Mouse (Mus musculus): ENCODE results near the gene Tut7.
"Not testable (repeated sequence)": the region's sequence is repeated elsewhere in the genome, so short reads cannot be mapped to it uniquely, and the experiment has no call there.

Gene Tut7

DNA sequence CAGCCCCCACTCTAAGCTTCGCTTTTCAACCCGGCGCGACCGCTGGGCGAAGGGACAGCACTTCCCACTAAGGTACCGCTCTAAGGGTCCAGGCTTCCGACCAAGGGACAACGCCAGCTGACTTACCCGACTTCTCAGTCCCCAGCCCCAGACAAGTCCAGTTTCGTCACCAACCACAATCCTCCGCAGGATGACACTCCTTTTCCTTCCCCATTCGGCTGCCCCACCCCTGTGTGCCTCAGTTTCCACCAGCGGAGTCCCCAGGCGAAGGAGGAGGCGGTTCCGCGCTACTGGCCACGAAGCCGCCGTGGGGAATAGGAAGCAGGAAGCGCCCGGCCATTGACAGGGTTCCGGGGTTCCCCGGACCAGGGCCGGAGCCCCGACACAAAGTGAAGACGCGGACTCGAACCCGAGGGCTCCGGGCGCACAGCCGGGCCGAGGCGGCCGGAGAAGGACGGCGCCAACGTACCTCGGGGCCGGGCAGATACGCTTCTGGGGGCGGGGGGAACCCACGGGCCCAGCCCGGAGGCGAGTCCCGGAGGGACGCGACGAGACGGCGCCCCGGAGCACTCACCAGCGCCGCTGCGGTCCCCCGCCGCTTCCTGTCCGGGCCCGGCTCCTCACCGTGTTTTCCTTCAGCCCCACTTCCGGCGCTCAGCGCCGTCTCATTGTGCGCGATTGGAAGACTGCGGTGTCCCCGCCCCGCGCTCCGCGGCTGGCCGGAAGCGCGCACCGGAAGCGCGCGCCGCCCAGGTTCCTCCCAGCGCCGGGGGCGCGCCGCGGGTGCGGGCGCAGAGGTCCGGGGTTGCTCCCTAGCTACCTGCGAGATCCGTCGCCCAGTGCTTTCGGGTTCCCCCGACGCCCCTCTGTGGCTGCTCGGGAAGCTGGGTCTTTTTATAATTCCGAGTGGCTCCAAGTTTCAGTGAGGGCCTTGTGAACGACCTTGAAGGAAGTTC lies at the start of gene Tut7:
Tut7 (minus strand) TSS at position 641 of the 956 bp plus-strand sequence.
- DNase-seq, result peak; percentile 94

DNA sequence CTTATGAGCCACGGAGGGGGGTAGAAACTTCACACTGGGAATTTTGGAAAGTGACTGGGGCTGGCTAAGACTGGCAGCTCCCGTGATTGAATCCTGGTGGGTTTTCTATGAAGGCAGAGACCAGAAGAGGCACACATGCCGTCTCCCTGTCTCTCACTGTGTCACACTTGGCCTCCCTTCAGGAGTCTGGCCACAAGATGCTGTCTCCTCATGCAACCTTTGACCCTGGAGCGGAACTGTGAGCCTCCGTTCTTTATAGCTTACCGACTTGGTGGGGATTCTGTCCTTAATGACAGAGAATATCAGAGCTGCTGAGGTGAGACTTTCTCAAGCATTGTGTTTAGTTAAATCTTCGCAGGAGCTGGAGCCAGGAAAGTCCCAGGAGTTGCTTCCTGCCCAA lies 49.5 kb upstream of the Tut7 start:
- no peak for DNase-seq

DNA sequence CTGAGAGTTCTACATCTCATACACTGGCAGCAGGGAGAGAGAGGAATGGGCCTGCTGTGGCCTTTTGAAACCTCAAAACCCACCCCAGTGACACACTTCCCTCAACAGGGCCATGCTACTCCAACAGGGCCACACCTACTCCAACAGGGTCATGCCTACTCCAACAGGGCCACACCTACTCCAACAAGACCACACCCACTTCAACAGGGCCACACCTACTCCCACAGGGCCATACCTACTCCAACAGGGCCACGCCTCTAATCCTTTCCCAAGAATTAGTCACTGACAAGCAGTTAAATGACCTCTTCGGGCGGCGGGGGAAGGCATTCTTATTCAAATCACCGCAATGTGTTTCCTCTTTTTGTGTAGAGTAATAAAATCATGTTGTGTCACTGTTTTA lies 47.1 kb upstream of the Tut7 start:
- DNase-seq, result no peak

DNA sequence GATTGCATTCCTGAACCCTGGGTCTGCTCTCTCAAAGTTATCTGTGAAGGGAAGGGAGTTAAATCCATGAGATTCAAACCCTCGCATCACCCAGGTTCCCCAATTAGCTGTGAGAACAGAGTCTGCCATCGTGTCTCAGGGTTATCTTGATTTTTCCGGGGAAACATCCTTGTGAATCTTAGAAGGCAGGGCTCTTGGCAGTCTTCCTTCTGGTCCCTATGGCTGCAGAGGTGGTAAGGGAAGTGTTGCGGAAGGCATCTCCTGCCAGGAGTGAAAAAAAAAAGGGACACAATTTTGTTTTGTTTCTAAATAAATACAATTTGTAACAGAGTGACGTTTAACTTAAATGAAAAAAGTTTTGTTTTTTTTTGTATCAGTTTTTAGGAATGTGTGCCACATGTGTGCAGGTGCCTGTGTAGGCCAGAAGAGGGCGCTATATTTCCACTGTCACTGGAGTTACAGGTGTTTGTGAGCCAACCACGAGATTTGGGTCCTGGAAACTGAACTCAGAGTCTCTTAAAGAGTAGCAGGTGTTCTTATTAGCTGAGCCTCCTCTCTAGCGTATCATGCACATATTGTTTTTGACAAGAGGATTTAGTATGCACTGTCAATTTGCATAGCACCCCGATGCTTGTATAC lies 45.2 kb upstream of the Tut7 start:
- no peak for DNase-seq

DNA sequence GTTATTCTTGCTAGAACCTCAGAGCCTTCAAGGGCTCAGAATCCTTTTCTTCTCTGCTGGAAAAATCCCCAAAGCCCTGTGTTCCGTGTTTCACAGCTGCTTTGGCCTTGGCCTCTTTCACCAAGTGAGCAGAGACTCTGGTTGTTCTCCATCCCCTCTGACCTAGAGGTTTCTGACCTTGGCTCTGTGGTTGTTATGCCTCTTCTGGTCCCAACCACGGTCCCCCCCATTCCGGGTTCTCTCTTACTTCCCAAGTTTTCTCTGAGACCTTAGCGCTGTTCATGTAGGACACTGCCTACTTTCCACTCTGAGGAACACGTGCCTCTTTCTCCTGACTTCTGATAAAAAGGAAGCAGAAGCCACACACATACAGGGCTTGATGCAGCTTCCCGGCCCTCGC lies 44.2 kb upstream of the Tut7 start:
- DNase-seq, result no peak

DNA sequence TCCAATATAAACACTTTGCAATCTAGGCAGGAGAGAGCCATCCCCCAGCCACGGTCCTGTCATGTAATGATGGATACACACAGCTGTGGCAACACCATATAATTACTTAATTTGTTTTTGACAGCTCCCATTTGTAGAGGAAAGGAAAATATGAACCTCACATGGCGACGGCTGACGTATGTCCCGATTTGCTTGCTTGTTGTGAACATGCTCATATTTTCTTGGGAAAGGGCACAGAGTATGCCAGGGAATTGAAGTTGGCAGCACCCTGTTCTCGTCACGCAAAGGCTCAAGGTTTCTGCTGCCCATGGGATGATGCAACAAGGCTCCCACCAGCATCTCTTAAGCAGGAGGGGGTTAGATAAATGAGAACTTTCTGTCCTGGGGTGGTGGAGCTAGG lies 36.6 kb upstream of the Tut7 start:
- DNase-seq, result no peak

DNA sequence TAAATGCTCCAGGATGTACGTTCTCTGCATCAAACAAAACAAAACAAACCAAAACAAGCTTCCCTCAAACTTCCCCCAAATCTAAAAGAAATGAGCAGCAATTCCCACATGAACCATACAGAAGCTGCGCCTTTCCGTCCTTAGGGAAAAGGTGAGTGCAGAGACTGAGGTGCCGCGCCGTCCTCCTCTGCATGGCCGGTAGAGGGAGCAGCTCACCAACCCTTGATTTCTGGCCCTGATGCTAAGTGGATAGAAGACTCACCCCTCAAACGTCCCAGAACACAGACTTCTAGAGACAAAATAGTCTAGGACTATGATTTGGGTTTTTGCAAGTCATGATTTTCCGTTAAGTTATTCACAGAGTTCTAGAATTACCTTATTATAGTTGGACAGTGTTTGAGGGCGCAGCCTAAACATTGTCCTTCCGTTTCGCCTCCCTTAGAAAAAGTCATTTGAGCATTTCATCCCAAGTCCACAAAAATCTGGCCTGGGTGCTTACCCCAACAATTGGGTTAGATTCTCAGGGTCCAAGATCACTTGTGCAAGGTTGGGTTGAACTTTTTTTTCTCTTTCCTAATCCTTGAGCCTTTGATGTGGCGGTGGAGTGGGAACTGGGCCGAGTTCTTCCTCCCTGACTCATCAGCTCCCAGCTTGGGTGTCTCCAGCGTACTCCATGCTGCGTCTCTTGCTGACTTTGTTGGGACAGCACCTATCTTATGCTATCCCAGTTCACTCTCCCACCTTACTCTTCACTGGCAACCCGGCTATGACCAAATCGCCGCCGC lies 33.5 kb upstream of the Tut7 start:
- peak; percentile 67 for DNase-seq

DNA sequence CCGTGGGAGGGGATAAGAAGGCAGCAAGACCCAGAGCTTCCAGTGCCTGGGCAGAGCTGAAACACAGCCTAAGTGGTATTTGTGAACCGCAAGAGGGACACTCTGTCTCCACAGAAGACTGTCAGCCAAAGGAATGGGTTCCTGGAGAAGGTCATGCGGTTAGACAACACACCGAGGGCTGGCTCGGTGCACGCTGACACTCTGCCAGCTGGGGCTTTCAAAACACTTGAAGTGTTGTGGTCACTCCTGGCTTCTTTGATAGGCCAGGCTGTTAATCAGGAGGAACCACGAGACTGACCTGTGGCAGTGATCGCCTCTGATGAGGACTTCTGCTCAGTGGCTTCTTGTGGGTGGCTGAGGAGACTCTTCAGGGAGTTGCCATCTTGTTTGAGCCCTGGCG lies 30.5 kb upstream of the Tut7 start:
- peak; percentile 47 for DNase-seq

DNA sequence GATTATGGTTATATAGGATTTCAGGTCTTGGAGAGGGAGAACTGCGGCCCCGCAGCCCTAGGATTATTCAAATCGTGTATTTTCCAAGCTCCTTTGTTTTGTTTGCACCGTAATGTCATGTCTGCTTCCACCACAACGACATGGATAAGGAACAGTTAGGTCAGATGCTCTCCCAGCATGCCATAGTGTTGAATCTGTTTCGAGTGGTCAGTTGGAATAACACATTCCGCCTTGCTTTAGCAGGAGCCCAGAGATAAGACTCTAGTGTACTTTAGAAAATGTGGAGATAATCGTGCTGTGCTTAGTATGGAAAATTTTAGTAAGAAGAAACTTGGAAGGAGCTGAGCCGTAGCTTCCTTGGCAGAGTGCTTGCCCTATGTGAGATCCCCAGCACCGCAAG lies 27.4 kb upstream of the Tut7 start:
- no peak for DNase-seq

DNA sequence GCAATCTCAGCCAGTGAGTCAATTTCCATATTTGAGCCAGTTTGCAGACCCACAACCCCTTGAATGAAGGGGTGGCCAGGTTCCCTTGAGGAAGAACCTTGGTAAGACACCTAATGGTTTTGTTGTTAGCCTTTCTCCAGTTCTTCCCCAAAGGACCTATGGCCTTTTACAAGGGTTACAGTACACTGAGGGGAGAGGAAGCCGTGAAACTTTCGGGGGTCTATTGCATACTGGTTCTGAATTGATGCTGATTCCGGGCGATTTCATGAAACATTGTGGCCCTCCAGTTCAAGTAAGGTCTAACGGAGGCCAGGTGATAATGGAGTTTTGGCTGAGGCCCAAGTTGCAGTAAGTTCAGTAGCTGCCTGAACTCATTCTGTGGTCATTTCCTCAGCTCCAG lies 21.7 kb upstream of the Tut7 start:
- DNase-seq, result no peak

DNA sequence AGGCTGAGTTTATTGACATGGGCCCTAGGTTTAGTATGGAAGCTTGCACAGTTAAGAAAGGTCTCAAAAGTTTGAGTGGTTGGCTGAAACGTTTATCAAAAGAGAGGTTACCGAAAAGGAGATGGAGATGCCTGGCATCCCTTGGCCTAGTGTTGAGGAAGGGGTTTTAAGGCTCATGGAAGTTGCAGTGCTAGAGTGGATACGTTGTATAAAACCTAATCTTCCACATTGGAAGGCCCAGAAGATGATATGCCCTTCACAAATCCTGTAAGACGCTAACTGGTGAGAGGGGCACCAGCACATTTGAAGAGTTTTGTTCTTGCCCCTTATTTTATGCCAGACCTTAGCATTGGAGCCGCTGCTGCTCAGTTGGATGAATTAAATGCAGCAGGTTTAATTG lies 21.0 kb upstream of the Tut7 start:
- no peak for DNase-seq

DNA sequence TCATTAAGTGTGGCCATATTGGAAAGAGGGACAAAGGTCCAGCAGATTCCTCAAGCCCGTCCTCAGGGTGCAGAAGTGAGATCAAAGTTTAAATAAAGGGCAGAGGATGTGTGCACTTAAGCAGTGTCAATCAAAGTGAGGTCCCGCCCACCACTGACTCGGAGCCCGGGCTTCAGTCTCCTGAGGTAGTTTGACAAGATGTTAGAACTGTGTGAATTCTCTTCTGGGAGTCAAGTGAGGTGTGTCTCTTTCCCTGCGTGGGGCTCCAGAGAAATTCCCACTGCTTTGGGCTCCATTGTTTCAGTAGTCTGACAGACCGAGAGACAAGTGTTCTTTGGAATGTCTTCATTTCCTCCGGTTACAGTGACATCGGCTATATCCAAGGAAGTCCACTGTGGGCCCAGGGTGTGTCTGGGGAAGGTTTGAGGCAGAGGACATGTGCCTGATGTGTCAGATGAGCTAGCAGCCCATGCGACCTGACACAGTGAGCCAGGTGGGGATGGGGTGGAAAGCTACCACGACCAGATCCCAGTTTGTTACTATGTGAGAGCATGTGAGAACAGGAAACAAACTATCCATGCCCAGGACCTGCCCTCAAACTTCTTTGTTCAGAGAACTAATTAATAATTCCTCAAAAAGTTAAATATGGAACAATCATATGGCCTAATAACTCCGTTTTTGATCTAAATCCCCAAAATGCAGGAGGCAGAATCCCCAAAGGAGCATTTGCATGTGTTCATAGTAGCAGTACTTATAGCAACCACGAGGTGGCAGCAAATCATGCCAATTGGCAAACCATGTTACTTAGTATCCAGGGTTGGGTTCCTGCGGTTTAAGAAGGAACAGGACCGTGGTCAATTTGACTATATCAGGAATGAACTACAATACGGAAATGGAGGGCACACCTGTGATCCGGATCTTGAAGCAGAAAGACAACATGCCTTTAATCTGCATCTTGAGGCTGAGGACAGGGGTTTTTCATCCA lies 19.6 kb upstream of the Tut7 start:
- peak; percentile 92 for DNase-seq

DNA sequence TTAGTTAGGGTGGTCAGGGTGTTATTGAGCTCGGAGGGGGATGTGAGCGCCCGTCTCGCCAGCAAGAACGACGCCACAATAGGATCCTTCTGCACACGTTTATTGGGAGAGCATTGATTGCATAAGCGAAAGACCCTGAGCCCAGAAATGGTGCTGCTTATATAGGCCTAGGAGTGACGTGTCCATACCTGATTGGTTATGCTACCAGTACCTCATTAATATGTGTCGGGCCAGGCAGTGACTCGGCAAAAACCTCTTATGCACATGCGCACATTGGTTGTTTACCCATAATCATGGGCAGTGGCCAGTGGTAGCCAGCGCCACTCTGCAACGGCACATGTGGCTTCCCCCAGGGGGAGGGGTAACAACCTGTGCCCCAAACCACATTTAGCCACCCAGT lies 18.8 kb upstream of the Tut7 start:
- not testable (repeated sequence) for DNase-seq

DNA sequence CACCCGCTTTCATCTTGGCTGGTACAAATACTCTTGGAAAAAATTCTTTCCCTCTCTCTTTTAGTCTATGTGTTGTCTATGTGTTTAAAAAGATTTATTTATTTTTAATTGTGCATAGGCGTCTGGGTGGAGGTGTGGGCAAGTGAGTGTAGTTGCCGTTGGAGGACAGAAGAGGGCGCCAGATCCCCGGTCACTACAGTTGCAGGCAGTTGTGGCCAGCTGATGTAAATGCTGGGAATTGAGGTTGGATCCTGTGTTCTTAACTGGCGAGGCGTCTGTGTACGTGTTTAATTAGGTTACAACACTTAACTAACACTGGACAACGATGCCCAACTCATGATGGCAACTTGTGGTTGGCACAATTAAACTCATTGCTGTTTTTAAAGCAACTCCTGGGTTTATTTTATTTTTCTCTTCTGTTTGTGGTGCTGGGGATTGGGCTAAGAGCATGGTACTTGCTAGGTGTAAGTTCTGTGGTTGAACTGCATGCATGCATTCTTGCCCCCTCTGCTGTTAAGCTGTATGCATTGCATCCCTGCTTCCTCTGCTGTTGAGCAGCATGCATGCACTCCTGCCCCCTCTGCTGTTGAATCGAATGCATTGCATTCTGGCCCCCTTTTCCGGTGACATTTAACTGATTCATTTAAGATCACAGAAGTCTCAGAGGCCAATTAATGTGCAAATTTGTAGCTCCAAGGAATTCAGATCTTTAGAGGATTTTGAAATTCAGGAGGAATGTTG lies 17.7 kb upstream of the Tut7 start:
- DNase-seq, result peak; percentile 87

DNA sequence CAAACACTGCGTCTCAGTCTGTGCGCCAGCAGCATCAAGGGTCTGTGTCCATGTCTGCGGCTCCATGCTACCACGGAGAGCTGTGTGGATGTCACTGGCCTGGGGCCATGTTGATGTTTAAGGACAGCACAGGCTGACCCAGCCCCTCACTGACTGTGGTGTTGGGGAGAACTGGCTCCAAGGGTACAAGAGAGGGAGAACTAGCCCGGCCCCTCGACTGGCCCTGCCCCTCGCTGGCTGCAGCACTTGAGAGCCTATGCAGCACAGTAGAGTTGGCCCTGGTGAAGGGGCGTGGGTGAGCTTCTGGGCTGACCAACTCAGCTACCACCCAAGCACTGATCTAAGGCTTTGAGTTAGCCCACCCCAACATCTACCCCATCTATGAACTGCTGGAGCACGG lies 16.4 kb upstream of the Tut7 start:
- no peak for DNase-seq

DNA sequence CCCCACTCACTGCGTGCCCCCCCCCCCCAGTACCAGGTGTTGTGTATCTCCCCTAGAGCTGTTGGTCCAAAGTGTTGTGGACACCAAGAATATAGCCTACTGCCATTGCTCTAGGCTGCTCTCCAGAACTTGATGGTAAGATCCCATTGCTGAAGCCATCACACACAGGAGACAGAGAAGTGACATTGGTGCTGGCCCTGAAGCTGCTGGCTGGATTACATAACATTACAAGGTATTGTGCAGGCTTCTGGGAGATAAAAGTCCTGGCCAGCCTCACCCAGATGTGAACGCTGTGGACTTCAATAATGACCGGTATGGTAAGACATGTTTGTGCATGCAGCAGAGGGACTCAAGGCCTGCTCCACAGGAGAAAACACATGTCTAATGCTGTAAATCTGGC lies 15.5 kb upstream of the Tut7 start:
- no peak for DNase-seq

DNA sequence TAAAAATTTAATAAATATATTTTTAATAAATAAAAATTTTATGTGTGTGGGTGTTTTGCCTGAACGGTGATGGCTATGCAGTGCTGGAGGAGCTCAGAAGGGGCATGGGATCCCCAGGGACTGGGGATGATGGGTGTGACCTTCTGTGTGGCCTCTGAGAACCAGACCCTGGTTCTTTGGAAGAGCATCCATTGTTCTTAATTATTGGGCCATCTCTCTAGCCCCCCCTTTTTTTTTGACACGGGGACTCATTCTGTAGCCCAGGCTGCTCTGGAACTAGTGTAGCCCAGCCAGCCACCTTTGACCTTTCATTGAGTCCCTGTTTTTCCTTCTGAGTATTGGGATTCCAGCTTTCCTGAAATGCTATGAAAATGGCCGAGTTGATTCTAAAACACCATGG lies 13.9 kb upstream of the Tut7 start:
- no peak for DNase-seq

DNA sequence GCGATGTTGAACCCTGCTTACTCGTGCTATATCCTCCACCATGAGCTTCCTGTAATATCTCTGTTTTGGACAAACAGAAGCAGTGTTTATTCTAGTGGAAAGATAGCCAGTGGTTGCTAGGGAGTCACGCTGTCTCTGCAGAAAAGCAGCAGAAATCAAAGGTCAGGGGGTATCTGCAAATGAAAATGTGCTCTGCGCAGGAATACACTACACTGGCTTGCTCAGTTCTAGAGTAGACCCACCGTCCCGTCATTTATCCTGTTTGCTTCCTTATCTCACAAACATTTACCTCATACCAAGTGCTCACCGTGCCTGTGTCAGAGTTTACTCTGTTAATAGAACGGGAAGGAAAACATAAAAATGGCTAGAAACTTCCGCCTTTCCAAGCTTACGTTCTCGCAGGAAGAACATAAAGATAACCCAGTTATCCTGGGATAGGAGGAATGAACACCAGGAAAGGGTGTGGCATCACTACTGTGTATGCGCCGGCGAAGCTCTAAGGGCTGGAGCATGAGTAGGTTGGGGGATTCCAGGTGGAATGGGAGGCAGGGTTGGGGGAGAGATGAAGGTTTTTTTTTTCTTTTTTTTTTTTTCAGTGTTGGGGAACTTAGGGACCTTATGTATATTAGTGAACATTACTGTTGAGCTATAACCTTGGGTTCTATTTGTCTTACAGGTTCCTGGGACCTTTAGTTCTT lies 13.3 kb upstream of the Tut7 start:
- no peak for DNase-seq

DNA sequence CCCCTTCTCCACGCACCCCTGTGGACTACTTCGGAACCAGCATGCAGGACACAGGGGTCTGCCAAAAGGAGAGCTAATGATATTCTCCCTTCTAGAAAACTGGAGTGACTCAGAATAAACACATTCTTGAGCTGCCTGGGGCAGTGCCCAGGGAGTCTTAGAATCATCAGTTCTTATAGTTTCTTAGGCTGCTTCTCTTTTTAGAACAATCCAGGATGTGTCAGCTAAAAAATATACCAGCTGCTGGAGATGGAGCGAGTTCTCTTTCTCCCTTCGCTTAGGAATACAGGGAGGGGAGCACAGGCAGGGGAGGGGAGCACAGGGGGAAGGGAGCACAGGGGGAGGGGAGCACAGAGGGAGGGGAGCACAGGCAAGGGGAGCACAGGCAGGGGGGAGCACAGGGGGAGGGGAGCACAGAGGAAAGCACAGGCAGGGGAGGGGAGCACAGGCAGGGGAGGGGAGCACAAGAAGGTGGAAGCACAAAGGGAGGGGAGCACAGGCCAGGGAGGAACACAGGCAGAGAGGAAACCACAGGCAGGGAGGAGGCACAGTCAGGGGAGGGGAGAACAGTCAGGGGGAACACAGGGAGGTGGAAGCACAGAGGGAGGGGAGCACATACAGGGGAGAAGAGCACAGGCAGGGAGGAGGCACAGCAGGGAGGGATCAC lies 12.0 kb upstream of the Tut7 start:
- DNase-seq, result no peak

DNA sequence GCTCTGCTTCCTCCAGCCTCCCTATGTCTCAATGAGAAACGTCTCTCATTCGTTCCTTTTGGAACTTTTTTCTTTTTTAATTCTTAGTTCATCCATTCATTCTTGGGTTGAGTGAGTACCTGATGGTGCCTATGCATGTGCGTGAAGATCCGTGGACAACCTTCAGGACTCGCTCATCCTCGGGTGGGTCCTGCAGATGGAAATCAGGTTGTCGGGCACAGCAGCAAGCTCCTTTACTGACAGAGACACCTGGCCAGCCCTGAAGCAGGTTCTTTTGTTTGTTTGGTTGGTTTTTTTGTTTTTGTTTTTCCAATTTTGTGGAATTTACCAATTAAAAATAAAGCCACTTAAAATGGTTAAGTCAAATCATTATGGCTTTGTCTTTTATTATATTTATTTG lies 9.9 kb upstream of the Tut7 start:
- no peak for DNase-seq

All from lung, postnatal 14 days (tissue).